Mouse (Mus musculus): ENCODE results near the gene Rab5c.

The Rab5c gene

DNA sequence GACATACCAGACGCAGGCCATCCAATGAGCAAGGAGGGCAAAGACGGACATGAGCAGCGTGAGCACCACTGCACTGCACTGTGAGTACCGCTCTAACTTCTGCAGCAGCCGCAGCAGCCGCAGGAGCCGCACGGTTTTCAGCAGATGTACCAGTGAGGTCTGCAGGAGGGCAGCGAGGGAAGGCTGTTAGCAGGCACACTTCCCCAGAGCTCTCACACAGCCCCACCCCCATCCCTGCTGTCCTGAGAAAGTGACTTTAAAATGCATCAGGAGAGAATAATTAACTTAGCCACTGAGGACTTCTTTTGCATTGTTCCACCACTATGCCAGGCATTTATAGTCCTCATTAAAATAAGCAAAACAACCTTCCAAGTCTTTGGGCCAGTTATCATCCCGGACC lies 14.3 kb upstream of the Rab5c start:
- DNase-seq (ENCODE audit: low spot score): no peak

DNA sequence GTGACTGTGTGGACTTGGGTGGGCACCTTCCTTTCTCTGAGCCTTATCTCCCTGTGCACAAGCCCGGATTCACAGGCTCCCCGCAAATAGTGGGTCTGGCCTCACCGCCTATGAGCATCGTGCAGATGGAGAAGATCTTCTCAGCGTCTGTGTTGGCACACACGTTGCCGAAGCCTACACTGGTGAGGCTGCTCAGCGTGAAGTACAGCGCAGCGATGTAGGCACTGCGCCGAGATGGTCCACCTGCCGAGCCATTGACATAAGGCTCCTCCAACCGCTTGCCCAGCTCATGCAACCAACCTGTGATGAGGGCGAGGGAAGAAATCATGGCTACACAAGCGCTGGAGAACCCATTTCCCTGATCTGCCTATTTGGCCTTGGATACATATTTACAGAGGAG lies 12.1 kb upstream of the Rab5c start:
- DNase-seq (ENCODE audit: low spot score): no peak

DNA sequence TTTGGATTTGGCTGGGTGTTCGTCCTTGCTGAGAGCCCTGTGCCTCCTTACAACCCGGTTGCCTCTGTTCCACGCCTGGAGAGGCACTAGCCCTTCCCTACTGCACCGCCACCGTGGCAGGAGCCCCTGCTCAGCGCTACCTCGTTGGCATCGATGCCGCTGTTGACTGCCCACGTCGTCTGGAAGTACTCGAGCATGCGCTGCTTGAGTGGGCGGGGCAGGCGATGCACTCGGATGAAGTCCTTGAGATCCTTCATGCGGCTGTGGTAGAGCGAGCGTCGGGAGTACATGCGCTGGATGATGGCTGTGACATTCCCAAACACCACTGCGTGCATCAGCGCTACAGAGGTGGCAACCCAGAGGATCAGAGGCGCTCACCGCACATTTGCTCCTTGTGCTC lies 11.5 kb upstream of the Rab5c start:
- no peak for DNase-seq (ENCODE audit: low spot score)

DNA sequence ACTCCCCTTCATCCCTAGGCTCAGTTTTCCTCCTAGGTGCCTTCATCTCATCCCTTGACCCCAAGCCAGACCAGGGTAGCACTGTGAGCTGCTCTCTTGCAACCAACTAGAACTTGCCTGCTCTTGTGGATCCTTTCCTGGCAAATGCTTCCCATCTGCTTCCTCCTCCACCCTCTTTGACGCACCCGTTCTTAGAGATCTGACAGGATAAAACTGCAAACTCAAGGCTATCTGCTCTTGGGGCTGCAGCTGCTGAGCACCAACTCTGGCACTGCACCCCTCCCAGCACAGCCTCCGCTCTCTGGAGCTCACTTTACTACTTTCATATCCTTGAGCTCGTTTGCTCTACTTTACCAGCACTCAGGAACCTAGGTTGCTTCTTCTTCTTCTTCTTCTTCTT lies 10.6 kb upstream of the Rab5c start:
- no peak for DNase-seq (ENCODE audit: low spot score)

DNA sequence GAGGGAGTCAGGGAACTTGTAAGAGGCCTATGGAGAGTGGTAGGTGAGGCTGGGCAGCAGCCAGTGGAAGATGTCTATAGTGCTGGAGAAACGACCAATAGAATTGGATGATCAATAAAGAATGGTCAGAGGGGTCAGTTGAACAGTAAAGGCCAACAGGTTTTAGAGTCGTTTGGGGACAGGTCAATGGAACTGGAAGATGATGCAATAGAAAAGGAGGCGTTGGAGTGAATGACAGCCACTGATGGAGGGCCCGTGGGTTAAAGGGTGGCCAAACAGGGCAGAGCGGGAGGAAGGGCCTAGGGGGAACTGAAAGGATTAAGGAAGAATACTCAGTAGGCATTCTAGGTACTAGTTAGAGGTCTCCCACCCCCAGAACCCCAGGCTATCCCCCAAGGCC lies 9.1 kb upstream of the Rab5c start:
- DNase-seq (ENCODE audit: low spot score): no peak

DNA sequence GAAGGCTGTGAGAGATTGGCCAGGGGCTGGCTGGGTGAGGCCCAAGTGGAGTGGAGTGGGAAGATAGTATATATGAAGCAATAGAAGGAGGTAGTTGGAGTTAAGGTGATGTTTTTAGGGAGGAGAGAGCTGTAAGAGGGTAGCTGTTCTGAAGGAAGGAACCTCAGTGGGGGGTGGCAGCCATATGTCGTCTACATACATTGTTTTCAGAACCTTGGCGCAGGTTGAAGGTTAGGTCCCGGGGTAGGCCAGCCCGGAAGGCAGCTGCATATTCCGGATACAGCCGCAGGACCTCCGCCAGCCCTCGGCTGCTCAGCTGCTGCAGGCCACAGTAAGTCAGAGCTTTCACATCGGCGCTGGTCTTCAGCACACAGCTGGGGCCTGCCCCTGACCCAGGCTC lies 8.5 kb upstream of the Rab5c start:
- DNase-seq (ENCODE audit: low spot score): no peak

DNA sequence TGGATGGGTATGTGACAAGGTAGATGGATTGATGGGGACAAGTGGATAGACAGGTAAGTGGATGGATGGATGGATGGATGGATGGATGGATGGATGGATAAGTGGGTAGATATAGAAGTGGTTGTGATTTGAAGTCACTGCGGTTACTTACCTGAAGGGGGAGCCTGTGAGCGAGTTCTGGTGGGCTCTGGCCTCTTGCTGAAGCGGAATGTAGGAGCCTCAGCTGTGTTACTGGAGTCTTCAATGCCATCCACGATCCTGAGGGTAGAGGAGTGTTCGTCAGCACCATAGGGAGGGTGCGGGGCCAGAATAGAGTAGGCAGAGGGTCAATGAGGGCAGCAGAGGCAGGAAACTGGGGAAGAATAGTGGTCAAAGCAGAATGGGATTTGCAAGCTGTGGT lies 7.1 kb upstream of the Rab5c start:
- no peak for DNase-seq (ENCODE audit: low spot score)

DNA sequence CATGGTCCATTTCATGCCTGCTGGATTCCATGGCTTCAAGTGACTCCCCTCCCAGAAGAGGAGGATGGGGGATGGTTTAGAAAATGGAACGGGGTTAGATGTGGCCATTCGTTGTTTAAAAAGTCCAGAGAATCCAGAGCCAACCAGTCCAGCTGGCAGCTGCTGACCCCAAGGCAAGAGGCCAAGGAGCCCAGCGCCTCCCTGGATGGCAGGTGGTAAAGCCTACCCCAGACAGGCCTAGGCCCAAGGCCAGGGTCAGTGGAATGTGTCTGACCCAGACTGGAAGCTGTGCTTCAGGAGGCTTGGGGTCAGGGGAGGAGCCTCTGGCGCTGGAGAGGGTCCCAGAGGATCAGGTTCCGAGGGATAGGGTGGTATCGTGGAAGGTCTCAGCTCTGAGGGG lies 3.3 kb upstream of the Rab5c start:
- DNase-seq (ENCODE audit: low spot score): no peak

DNA sequence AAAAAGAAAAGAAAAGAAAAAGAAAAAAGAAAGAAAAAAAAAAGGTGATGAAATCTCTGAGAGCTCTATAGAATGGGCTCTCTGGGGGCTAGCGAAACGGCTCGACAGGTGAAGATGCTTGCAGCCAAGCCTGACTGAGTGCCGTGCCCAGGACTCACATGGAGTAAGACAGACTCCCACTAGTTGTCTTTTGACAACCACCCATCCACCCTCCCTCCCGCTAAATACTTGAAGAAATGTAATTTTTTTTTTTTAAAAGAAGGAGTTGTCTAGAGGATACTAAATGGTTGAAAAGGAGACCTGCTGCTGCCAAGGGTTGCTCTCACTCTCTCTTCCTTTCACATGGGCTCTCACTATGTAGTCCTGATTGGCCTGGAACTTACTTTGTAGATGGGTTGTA lies 734 bp upstream of the Rab5c start:
- DNase-seq (ENCODE audit: low spot score): no peak

DNA sequence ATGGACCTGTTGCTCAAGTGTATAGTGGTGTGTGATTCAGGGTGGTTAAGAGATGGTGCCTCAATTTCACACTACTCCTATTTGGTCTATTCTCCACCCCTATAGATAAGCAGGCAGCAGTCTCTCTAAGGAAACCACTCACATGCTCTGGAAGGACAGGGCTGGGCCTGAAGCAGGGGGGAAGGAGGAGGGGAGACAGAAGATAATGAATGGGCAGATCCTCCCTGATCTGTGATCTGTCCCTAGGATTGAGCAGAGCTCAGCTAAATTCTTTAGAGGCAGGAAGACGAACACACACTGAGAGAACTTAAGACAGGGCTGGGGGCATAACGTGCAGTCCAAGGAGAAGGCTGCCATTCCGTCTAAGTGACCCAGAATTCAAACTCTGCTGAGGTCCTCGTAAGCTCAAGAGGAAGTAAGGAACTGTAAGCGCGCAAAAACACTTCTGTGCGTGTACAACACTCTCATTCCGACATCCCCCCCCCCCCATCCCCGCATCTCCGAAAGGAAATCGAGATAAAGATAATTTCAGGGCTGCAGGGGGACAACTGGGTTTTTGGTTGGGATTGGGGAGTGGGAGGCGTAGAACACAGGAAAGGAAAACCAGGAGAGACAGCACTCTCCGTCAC lies 796 bp downstream of the Rab5c start:
- DNase-seq (ENCODE audit: low spot score): no peak

DNA sequence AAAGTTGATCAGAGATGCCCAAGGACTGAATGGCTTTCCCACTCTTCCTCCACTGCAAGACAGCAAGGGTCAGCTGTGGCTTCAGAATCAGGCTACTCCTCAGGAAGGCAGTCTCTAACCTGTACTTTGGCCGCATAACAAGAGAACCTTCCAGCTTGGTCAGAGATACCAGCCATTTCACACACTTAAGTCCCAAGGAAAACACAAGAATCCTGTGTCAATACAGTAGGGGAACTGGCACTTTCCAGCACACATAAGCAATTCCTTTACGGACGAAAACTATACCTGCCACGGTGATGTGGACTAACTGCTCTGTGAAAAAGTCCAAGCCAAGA lies 1.3 kb downstream of the Rab5c start:
- DNase-seq (ENCODE audit: low spot score): no peak

DNA sequence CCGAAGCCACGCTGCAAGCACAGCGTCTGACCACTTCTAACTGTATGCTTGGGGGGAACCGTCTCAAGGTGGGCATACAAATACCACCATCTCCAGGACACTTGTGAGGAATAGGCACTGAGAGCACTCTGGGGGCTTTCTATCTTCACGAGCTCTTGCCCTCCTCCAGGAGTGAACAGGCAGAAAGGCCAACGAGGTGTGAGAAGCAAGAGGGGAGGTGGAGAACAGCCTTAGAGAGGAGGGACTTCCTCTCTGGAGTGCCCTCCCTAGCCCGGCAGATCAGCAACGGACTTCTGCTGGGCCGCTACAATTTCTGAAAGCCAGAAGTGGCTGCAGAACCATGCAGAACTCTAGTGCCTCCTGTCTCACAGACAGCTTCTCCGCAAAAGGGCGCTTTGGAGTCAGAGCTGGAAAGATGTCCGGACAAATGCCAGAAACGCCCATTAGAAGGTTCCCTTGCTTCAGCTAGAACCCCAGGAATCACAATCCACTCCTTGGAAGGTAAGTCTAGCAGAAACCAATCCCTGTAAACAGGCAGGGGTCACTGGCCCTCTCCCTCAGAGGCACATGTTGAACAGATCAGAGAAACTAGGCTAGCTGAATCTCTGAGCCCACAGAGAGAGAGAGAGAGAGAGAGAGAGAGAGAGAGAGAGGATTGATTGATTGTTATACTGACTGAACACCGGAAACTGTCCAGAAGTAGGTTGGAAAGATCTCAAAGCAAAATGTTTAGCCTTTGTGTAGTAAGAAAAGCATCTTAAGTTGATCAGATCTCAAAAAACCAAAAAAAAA lies 1.9 kb downstream of the Rab5c start:
- no peak for DNase-seq (ENCODE audit: low spot score)

DNA sequence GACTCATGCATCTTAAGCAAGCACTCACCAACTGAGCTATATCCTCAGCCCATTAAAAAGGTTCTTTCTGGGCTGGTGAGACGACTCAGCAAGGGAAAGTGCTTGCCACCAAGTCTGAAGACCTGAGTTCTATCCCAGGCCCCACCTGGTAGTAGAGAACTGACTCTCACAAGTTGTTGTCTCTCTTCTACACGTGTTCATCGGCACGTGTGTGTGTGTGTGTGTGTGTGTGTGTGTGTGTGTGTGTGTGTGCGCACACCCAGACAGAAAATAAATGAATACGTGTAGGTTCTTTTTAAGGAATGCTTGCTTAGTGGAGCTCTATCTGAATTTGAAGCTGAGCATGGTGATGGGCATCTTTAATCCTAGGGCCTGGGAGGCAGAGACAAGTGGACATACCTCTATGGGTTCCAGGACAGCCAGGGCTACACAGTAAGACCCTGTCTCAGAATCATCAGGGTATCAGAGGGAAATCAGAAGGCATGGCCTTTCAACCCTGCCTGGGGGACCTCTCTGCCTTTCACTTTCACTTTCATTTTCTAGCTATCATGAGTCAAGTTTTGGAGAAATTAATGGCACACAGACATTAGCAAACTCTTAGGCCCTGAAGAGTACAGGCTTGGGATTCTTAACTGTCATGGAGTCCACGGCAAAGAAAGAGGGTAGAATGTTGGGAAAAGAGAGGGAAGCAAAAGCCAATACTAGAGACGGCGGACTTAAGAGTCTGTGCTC lies 2.7 kb downstream of the Rab5c start:
- DNase-seq (ENCODE audit: low spot score): no peak

DNA sequence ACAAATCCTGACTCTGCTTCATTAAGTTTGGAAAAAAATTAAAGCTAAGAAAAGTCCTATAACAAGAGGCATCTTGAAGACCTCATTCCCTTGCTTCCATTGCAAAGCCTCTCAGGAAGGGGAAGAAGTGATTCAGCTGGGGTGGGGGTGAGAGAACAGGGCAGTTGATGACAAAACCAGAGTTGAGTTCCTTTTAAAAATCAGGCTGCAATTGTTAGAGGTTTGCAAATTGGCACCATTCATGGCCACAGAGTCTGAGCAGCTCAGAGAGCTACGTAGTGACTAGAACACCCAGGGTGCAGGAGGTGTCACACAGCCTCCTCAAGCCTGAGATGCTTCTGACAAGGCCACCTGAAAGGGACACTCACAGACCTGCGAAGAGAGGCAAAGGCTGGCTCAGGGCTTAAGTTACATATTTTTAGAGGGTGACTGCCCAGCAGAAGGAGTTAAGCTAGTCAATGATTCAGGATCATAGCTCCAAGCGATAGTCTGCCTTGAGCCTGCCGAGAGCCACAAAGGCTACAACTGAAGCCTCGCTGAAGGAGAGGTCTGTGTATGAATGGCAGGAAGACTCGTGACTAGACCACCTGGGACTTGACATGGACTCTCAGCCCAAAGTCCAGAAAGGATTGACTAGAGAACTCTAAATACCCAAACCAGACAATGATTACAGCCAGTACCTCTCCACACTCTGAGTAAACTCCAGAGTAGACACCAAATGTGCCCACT lies 7.4 kb downstream of the Rab5c start:
- no peak for DNase-seq (ENCODE audit: low spot score)

DNA sequence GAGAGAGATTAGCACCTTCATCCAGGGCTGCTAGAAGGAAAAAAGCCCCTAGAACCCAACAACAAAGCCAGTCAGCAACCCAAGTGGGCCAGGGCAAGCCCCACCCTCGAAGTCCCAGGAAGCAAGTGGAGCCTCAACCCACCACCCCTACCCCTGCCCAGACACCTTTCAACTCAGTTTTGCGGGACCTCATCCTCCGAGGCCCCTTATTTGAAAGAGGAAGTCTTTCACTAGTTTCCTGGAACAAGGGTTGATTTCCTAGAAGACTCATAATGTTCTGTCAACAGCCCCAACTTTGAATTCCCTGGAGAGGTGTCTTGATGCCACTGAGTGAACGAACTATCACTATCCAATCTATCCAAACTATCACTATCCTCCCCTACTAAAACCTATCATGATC lies 8.0 kb downstream of the Rab5c start:
- no peak for DNase-seq (ENCODE audit: low spot score)

DNA sequence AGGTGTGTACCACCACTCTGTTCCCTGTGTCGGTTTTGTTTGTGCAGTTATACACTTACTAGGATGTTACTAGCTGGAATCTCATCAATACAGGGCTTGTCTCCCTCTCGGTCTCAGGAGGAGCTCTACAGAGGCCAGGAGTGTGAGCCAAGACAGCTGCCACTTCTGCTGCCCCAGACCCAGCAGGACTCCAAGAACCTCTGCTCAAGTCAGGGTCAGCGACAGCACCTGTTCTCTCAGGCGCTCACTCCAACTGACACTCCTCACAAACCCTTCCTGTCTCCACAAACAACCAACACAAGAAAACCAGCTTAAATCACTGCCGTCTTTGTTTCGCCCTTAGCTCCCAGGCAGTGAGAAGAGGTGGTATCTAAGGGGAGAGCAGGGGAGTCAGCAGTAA lies 9.4 kb downstream of the Rab5c start:
- DNase-seq (ENCODE audit: low spot score): no peak

DNA sequence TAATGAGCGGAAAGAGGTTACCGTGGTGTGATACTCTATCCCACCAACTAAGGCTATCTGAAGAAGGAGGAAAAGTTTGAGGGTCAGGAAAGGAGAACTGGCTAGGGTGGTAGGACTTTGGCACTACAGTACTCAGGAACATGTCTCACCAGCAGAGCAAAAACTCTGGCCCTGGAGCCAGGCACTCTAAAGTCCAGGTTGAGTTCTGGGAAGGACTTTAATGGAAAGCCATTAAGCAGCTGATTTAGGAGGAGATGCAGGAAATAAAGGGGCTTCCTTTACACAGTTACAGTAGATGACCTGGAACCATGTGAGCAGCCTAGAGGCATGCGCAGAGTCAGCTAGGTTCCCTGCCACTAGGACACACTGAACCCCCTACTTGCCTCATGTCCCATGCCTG lies 10.8 kb downstream of the Rab5c start:
- DNase-seq (ENCODE audit: low spot score): no peak

DNA sequence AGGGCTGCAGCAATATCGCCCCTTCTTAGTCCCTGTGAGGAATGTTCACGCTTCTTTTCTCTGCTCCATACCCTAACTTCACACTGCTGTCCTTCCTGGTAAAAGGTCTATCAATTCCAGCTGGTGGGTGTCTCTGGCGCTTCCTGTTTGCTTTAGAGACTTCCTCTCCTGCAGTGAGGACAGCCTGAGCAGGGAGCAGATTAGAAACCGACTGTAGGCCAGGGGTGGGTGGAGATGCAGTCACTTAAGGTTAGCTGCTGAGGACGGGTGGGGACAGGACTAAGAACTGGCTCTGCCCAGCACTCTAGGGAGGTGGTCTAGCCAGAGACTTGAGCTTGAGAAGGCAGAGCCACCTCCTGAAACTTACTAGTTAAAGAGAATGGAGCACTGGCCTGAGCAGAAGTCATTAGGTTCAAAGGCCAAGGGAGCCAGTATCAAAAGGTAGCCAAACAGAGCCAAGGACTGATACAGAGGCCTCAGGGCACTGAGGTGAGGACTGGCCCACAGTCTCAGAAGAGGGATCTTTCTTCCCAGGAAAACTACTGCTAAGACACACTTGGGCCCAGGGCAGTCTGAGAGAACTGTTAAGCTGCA lies 13.0 kb downstream of the Rab5c start:
- no peak for DNase-seq (ENCODE audit: low spot score)

DNA sequence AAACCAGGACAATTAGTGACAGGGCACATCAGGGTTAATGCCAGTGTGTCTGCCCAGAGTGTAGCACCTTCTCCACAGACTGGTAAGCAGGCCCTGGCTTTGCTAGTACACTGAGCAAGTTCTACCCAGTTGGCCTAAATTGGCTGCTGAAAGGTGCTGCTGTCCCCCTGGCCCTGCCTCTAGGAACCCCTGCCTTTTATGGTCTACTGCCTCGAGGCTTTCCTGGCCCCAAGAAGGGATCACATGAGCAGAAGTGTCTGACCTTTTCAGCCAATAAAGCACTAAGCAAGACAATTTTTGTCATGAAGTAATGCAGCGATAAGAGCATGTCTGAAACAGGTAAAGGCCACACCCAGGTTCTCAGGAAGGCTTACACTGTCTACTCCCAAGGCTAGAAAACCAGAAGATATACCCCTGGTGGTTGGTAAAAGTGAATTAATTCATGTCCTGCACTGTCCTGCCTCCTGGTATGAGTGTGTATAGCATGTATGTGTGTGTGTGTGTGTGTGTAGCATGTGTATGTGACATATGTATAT lies 15.5 kb downstream of the Rab5c start:
- no peak for DNase-seq (ENCODE audit: low spot score)

DNA sequence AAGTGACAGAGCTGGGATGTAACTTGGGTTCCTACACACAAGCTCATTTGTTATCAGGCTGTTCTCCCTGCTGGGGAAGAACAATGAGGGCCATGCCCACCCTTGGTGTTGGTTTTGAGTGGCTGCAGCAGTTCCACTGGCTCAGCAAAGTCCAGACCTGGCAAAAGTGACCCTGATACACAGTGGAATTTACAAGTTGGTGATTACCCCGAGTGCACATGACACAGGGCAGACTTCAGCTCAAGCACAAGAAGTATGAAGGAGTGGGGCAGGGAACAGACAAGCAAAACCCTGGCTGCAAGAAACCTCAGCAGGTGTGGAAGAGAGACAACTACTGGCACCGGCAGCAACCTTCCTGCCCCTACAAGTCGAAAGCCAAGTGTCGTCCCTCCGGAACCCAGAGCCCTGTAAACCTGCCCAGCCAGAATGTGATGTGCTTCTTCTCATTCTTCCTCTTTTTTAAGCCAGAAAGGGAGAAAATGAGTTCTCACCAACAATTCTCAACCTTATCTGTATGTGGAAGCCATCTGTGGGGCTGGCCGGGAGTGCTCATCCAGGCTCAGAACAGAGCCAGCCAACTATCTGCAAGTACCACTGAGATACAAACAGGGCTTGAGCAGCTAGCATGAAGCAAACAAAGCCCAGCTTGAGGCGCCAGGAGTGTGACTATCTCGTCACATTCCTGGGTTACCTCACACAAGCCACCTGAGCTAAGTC lies 16.1 kb downstream of the Rab5c start:
- no peak for DNase-seq (ENCODE audit: low spot score)

DNA sequence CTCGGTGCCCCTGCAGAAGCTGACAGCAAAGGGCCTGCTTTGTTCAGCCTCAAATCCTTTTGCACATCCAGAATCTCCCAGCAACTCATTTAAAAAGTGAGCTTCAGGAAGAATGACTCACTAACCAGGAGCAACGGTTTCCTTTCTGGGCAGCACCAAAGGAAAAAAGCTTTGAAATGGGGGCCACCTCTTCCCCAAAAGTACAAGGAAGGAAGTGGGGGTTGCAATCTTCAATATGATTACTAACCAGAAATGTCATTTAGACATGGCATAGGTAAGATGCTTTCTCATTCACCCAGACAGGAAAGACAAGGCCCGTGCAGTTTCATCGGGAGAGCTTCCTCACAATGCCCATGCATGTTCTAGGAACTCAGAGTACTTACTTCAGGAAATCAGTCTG lies 16.8 kb downstream of the Rab5c start:
- no peak for DNase-seq (ENCODE audit: low spot score)

DNA sequence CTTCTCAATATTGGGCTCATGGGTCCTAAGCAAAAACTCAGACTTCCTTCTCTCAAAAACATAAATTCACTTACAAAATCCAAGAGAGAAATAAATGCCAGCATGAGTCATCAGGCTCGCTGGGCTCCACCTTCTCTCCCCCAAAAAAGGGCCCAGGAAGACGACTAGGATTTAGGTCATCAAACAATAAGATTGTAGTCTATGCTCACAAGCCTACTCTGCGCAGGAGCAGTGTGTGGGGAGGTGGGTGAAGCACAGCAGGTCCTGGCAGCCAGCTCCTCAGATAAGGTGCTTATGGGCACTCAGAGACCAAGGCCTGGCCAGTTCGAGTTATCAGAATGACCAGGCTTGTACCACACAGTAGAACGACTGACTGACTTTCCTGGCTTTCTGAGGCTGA lies 17.7 kb downstream of the Rab5c start:
- DNase-seq (ENCODE audit: low spot score): no peak
